Mouse (Mus musculus): Measurements from ENCODE around the gene Gm6351. TPM values are rescaled to one million over a fixed set of nuclear protein-coding genes. Genes with fewer than 3 reads are reported as not detected.

Gm6351 gene
- polyA plus RNA-seq (2021; fragmentation: Nextera tagmentation) = not detected in 2 replicates
- long read RNA-seq, experiment 1 = 0 reads
- long read RNA-seq, experiment 2 = 0 reads

GRCm38 (mm10) chr5:94076085-94076484 lies at the start of gene Gm6351:
TSS of gene Gm6351 (plus strand) at chr5:94076385.

GRCm38 (mm10) chr5:94070445-94070844 lies 5.7 kb upstream of the Gm6351 start, which contains the start of gene BC061212:
TSS of gene BC061212 (minus strand) at chr5:94070545.

Other genes starting within 250 kb of the Gm6351 start
- not detected in 2 replicates for gene Gm7792, start 232.6 kb upstream of the Gm6351 start, polyA plus RNA-seq (2021; fragmentation: Nextera tagmentation)
- not detected in 2 replicates for gene Gm16429, start 147.3 kb upstream of the Gm6351 start, polyA plus RNA-seq (2021; fragmentation: Nextera tagmentation)
- gene BC061212, start 5.8 kb upstream of the Gm6351 start, polyA plus RNA-seq (2021; fragmentation: Nextera tagmentation) = not detected in 2 replicates
- gene Gm3106, start 141.6 kb downstream of the Gm6351 start, polyA plus RNA-seq (2021; fragmentation: Nextera tagmentation) = not detected in 2 replicates
- gene A430089I19Rik, start 230.4 kb downstream of the Gm6351 start, polyA plus RNA-seq (2021; fragmentation: Nextera tagmentation) = not detected in 2 replicates
- gene Gm6502, start 238.1 kb downstream of the Gm6351 start, polyA plus RNA-seq (2021; fragmentation: Nextera tagmentation) = not detected in 2 replicates